8 mouse cellular contexts compared by ENCODE assay signal in the genomic region with DNA sequence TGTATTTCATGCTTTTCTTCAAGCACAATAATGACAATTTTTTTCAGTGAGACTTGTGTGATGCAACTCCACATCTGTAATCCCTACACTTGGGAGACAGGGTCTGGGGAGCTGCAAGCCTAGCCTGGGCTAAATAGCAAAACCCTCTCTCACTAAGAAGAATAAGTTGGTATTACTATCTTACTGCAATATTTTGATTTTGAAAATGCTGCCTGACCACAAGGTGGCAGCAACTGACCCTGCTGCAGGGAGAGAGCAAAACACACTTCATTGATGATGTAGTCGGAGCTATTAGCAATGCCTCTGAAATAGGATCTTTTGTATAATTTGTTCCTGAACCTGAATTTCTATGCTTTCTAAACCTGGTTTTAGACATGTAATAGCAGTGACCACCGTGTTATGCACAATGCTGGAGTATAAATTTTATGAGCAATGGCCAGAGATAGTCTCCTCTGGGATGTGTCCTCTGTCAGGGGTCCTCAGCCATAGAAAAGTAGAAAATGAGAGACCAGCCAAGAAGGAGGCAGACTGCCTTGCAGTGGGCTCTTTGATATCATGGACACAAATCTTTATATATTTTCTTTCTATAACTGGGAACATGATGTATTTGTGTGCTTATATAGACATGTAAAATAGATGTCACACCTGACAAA. TPM values are rescaled to one million over a fixed set of nuclear protein-coding genes. Genes with fewer than 3 reads are reported as not detected.
DNase-seq lines count a peak whose midpoint lies in the region; ATAC-seq and TF ChIP-seq lines count a peak whose summit lies in the region.

No protein-coding gene starts in this region.

- no peak overlapping the region for H3K4me3 ChIP-seq in forebrain, embryonic 10.5 days
- H3K4me3 ChIP-seq in kidney, embryonic 14.5 days (ENCODE audit: low read length) = no peak overlapping the region
- no peak overlapping the region for H3K4me3 ChIP-seq in lung, embryonic 14.5 days (ENCODE audit: low read depth, low read length)

- no peaks in the 10 kb centered on the region for H3K4me1 ChIP-seq in forebrain, embryonic 10.5 days
- H3K4me1 ChIP-seq in kidney, embryonic 14.5 days (ENCODE audit: control insufficient read depth, insufficient read depth, low read length) = no peaks in the 10 kb centered on the region
- H3K4me1 ChIP-seq in lung, embryonic 14.5 days (ENCODE audit: insufficient read depth) = no peaks in the 10 kb centered on the region

- no peak overlapping the region for H3K27ac ChIP-seq in forebrain, embryonic 10.5 days
- no peak overlapping the region for H3K27ac ChIP-seq in kidney, embryonic 14.5 days (ENCODE audit: low read depth, low read length)
- H3K27ac ChIP-seq in lung, embryonic 14.5 days (ENCODE audit: low read depth) = no peak overlapping the region

- TF ChIP-seq CTCF in brain, embryonic 14.5 days (IDR thresholded peaks at IDR 0.05; ENCODE audit: borderline replicate concordance, extremely low read depth, insufficient read depth, insufficient read length) = peak; percentile 84
- peak; percentile 86 for TF ChIP-seq CTCF in lung, embryonic 14.5 days (IDR thresholded peaks at IDR 0.05; ENCODE audit: low read depth)

- H3K4me2 ChIP-seq in kidney, embryonic 14.5 days (replicated peaks; ENCODE audit: low read depth, low read length) = no peak overlapping the region
- H3K4me2 ChIP-seq in lung, embryonic 14.5 days = no peak overlapping the region

- no peak for TF ChIP-seq POLR2A in brain, embryonic 14.5 days (IDR thresholded peaks at IDR 0.05; ENCODE audit: borderline replicate concordance, extremely low read depth, insufficient read depth, insufficient read length, poor library complexity, severe bottlenecking)

- H3K9ac ChIP-seq in kidney, embryonic 14.5 days (ENCODE audit: low read depth, low read length) = no peak overlapping the region
- H3K9ac ChIP-seq in lung, embryonic 14.5 days = no peak overlapping the region

- DNase-seq in adrenal gland, adult 18-20 months (ENCODE audit: low spot score in 2 of 2) = peak; percentile 24 to 40
- DNase-seq in adrenal gland, adult 8-10 months = no peak
- DNase-seq in CD4-positive helper T cell, adult 2 months (ENCODE audit: low read depth, low spot score) = peak; percentile 60
- DNase-seq in brain, embryonic 14.5 days (ENCODE audit: low read depth) = peak; percentile 86
- peak; percentile 33 for DNase-seq in forebrain, embryonic 10.5 days (ENCODE audit: extremely low spot score, low spot score)
- peak; percentile 82 for DNase-seq in lung, embryonic 14.5 days
- DNase-seq in retina, adult 2 months (ENCODE audit: low read depth, low spot score) = peak; percentile 2

- 29% methylated on average over 2 of the region's 2 CpGs for WGBS in forebrain, embryonic 10.5 days
- 17% methylated on average over 2 of the region's 2 CpGs for WGBS in kidney, embryonic 14.5 days
- 11% methylated on average over 2 of the region's 2 CpGs for WGBS in lung, embryonic 14.5 days

- H3K27me3 ChIP-seq in forebrain, embryonic 10.5 days (ENCODE audit: poor library complexity, severe bottlenecking) = no peaks in the 10 kb centered on the region
- H3K27me3 ChIP-seq in kidney, embryonic 14.5 days (ENCODE audit: control insufficient read depth, insufficient read depth, low read length) = no peaks in the 10 kb centered on the region
- no peaks in the 10 kb centered on the region for H3K27me3 ChIP-seq in lung, embryonic 14.5 days (ENCODE audit: insufficient read depth, low read length)

- 0 out of 2 replicates have a peak, but pooled peaks have one; percentile 24 for ATAC-seq in kidney, embryonic 14.5 days (ENCODE audit: low FRiP score, low TSS enrichment)
- no peak for ATAC-seq in lung, embryonic 14.5 days (ENCODE audit: insufficient read depth)

- 0 out of 2 replicates have a peak, but pooled peaks cover 3% of the 10 kb centered on the region for H3K36me3 ChIP-seq in forebrain, embryonic 10.5 days (replicated peaks)
- H3K36me3 ChIP-seq in kidney, embryonic 14.5 days (ENCODE audit: control insufficient read depth, insufficient read depth, low read length) = no peaks in the 10 kb centered on the region; the same call in 1 of the 2 replicates
- H3K36me3 ChIP-seq in lung, embryonic 14.5 days (ENCODE audit: insufficient read depth) = no peaks in the 10 kb centered on the region

- no peaks in the 10 kb centered on the region for H3K9me3 ChIP-seq in forebrain, embryonic 10.5 days
- no peaks in the 10 kb centered on the region for H3K9me3 ChIP-seq in kidney, embryonic 14.5 days (ENCODE audit: control insufficient read depth, low read length)
- H3K9me3 ChIP-seq in lung, embryonic 14.5 days (ENCODE audit: low read depth, low read length) = no peaks in the 10 kb centered on the region

RNA-seq across cellular contexts. Expression of a gene that starts 18.5 kb away (rescaled TPM):
- total RNA-seq in adrenal gland, adult 18-20 months (2021) = 1 to 10 TPM; 1.4 to 3.4 TPM
- total RNA-seq in adrenal gland, adult 8-10 months (2022) = 1 to 10 TPM; 2.0 to 6.1 (median 3.9) TPM
- 2.1 and 3.6 TPM in 2 replicates for polyA plus RNA-seq in brain, embryonic 14.5 days (2012; rRNA removed)
- 2.4 and 4.0 TPM in 2 replicates for polyA plus RNA-seq in forebrain, embryonic 10.5 days (2016; fragmentation: Nextera tagmentation; extraction: Ambion mirVana)
- 3.8 and 4.1 TPM in 2 replicates for polyA plus RNA-seq in kidney, embryonic 14.5 days (2014; fragmentation: Nextera tagmentation; extraction: Ambion mirVana)
- polyA plus RNA-seq in lung, embryonic 14.5 days (2014; fragmentation: Nextera tagmentation; extraction: Ambion mirVana) = 4.4 and 4.6 TPM in 2 replicates
